Mouse (Mus musculus): Measurements from ENCODE around the gene Fam131b. TPM values are rescaled to one million over a fixed set of nuclear protein-coding genes. Genes with fewer than 3 reads are reported as not detected.
A peak's percentile ranks its signal among the peaks of the same experiment; 100 is the strongest.

Fam131b gene
- polyA plus RNA-seq, 1 experiment from 2014 or later, result 0.05 TPM

GRCm38 (mm10) chr6:42293327-42293726 lies 31.1 kb downstream of the Fam131b start:
- no peak for ATAC-seq
- no peaks in the 10 kb centered on the region for H3K36me3 ChIP-seq (ENCODE audit: control insufficient read depth, insufficient read depth)
- no peak overlapping the region for H3K27ac ChIP-seq (ENCODE audit: low read depth, low read length)
- H3K4me2 ChIP-seq (replicated peaks; ENCODE audit: low read depth), result no peak overlapping the region
- H3K27me3 ChIP-seq (replicated peaks; ENCODE audit: control insufficient read depth, insufficient read depth, low read length), result no peaks in the 10 kb centered on the region
- no peaks in the 10 kb centered on the region for H3K4me1 ChIP-seq (replicated peaks; ENCODE audit: control insufficient read depth, insufficient read depth, low read length)
- TF ChIP-seq CTCF (IDR thresholded peaks at IDR 0.05; ENCODE audit: low read depth), result no peak
- no peaks in the 10 kb centered on the region for H3K9me3 ChIP-seq (ENCODE audit: control insufficient read depth)
- H3K9ac ChIP-seq (ENCODE audit: low read depth, low read length), result no peak overlapping the region
- H3K4me3 ChIP-seq (ENCODE audit: low read depth, low read length), result no peak overlapping the region
- WGBS, result 81% methylated on average over 6 of the region's 6 CpGs

DNA sequence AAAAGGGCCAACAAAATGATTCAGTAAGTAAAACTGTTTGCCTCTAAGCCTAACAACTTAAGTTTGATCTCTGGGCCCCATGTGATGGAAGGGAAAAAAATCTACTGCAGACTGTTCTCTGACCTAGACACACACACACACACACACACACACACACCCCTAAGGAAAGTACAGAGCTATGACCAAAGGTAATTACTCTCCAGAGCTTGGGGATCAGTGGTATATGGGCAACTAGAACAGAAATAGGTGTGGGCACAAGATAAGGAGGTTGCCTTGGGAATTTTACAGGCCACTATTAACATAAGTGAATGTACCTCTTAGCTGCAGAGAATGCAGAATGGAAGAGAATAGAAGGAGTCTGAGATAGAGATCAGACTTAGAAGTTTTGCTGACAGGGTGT lies 36.9 kb downstream of the Fam131b start:
- peak; percentile 91 for ATAC-seq
- Histone ChIP-seq H3K27ac (ENCODE audit: low read depth, low read length) (no peak overlapping the region; the same call in 1 of the 2 replicates), H3K27me3 (replicated peaks; ENCODE audit: control insufficient read depth, insufficient read depth, low read length) (no peaks in the 10 kb centered on the region), H3K9me3 (ENCODE audit: control insufficient read depth) (no peaks in the 10 kb centered on the region), H3K36me3 (ENCODE audit: control insufficient read depth, insufficient read depth) (peaks cover 7% of the 10 kb centered on the region; the same call in 1 of the 2 replicates), H3K9ac (ENCODE audit: low read depth, low read length) (no peak overlapping the region), H3K4me2 (replicated peaks; ENCODE audit: low read depth) (no peak overlapping the region), H3K4me1 (replicated peaks; ENCODE audit: control insufficient read depth, insufficient read depth, low read length) (no peaks in the 10 kb centered on the region), H3K4me3 (ENCODE audit: low read depth, low read length) (no peak overlapping the region)
- TF ChIP-seq CTCF (IDR thresholded peaks at IDR 0.05; ENCODE audit: low read depth), result no peak

- no peaks in the 10 kb centered on the region for H3K9me3 ChIP-seq (ENCODE audit: control insufficient read depth)
- no peak within 1 kb of the TSS for H3K4me2 ChIP-seq (replicated peaks; ENCODE audit: low read depth)
- H3K27ac ChIP-seq (ENCODE audit: low read depth, low read length), result no peak within 1 kb of the TSS
- no peak within 1 kb of the TSS for H3K9ac ChIP-seq (ENCODE audit: low read depth, low read length)
- H3K4me3 ChIP-seq (ENCODE audit: low read depth, low read length), result no peak within 1 kb of the TSS
- peaks cover 17% of the 10 kb centered on the region for H3K36me3 ChIP-seq (ENCODE audit: control insufficient read depth, insufficient read depth)
- TF ChIP-seq CTCF (IDR thresholded peaks at IDR 0.05; ENCODE audit: low read depth), result no peak
- no peaks in the 10 kb centered on the region for H3K4me1 ChIP-seq (replicated peaks; ENCODE audit: control insufficient read depth, insufficient read depth, low read length)
- ATAC-seq, result no peak
- 68% methylated on average over 4 of the region's 5 CpGs for WGBS
- H3K27me3 ChIP-seq (replicated peaks; ENCODE audit: control insufficient read depth, insufficient read depth, low read length), result no peaks in the 10 kb centered on the region
Measured at GRCm38 (mm10) chr6:42286448-42286847, 38.0 kb downstream of the Fam131b start, which contains the start of gene Clcn1. TSS of gene Clcn1 (plus strand) at chr6:42286685.

GRCm38 (mm10) chr6:42282865-42283528 lies 41.4 kb downstream of the Fam131b start:
- Histone ChIP-seq H3K9ac (ENCODE audit: low read depth, low read length) (no peak overlapping the region), H3K9me3 (ENCODE audit: control insufficient read depth) (no peaks in the 10 kb centered on the region), H3K4me3 (ENCODE audit: low read depth, low read length) (no peak overlapping the region), H3K4me1 (replicated peaks; ENCODE audit: control insufficient read depth, insufficient read depth, low read length) (no peaks in the 10 kb centered on the region), H3K4me2 (replicated peaks; ENCODE audit: low read depth) (no peak overlapping the region), H3K27me3 (replicated peaks; ENCODE audit: control insufficient read depth, insufficient read depth, low read length) (no peaks in the 10 kb centered on the region), H3K27ac (ENCODE audit: low read depth, low read length) (no peak overlapping the region), H3K36me3 (ENCODE audit: control insufficient read depth, insufficient read depth) (peaks cover 43% of the 10 kb centered on the region)
- no peak for ATAC-seq
- WGBS, result 84% methylated on average over 5 of the region's 5 CpGs
- TF ChIP-seq CTCF (IDR thresholded peaks at IDR 0.05; ENCODE audit: low read depth), result no peak

GRCm38 (mm10) chr6:42276151-42276550 lies 48.3 kb downstream of the Fam131b start:
- no peak for ATAC-seq

DNA sequence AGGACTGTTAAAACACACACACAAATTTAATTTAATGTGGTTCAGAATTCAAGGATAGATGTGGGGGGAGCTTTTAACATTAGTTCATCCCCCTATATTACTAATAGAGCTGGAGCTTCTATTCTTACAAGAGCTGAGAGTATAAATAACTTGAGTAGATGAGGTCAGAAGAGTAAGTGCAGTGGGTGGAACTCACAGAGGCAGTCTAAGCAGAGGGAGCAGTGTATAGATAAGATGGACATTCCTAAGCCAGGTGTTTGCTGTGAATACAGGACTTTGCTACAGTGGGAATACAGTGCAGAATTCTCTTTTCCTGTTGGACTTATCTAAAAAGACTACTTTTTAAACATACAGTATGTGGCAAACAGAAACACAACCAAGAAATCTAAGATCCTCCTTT lies 53.6 kb downstream of the Fam131b start:
- H3K36me3 ChIP-seq (ENCODE audit: control insufficient read depth, insufficient read depth), result peaks cover 61% of the 10 kb centered on the region
- ATAC-seq, result no peak
- H3K27ac ChIP-seq (ENCODE audit: low read depth, low read length), result no peak overlapping the region
- no peaks in the 10 kb centered on the region for H3K27me3 ChIP-seq (replicated peaks; ENCODE audit: control insufficient read depth, insufficient read depth, low read length)
- H3K9ac ChIP-seq (ENCODE audit: low read depth, low read length), result no peak overlapping the region
- no peak overlapping the region for H3K4me2 ChIP-seq (replicated peaks; ENCODE audit: low read depth)
- no peak for TF ChIP-seq CTCF (IDR thresholded peaks at IDR 0.05; ENCODE audit: low read depth)
- no peaks in the 10 kb centered on the region for H3K9me3 ChIP-seq (ENCODE audit: control insufficient read depth)
- H3K4me3 ChIP-seq (ENCODE audit: low read depth, low read length), result no peak overlapping the region
- no peaks in the 10 kb centered on the region for H3K4me1 ChIP-seq (replicated peaks; ENCODE audit: control insufficient read depth, insufficient read depth, low read length)

More at GRCm38 (mm10) chr6:42276151-42276550, 48.3 kb downstream of the Fam131b start:
- Histone ChIP-seq H3K9me3 (ENCODE audit: control insufficient read depth) (no peaks in the 10 kb centered on the region), H3K27me3 (replicated peaks; ENCODE audit: control insufficient read depth, insufficient read depth, low read length) (no peaks in the 10 kb centered on the region), H3K36me3 (ENCODE audit: control insufficient read depth, insufficient read depth) (peaks cover 81% of the 10 kb centered on the region), H3K9ac (ENCODE audit: low read depth, low read length) (no peak overlapping the region), H3K4me1 (replicated peaks; ENCODE audit: control insufficient read depth, insufficient read depth, low read length) (no peaks in the 10 kb centered on the region), H3K27ac (ENCODE audit: low read depth, low read length) (no peak overlapping the region), H3K4me2 (replicated peaks; ENCODE audit: low read depth) (no peak overlapping the region), H3K4me3 (ENCODE audit: low read depth, low read length) (no peak overlapping the region)
- WGBS, result 65% methylated on average over 2 of the region's 2 CpGs
- no peak for TF ChIP-seq CTCF (IDR thresholded peaks at IDR 0.05; ENCODE audit: low read depth)
